In genomic region chrX:159144674-159145073, GRCm38 (mm10) we compare ENCODE assay signal across 22 mouse cellular contexts.
"Had no signal": no experiment of that assay in that cellular context is flagged by ENCODE, and none has a peak within 500 bp of the region (broad histone marks: within the 10 kb centered on the region; RNA-seq: fewer than 3 reads in every experiment).

No protein-coding gene starts in this region.

- H3K9me3 ChIP-seq: limb, embryonic 10.5 days; limb, embryonic 13.5 days; lung, embryonic 15.5 days; midbrain, embryonic 15.5 days; neural tube, embryonic 12.5 days; neural tube, embryonic 15.5 days had no signal

- H3K9ac ChIP-seq: limb, embryonic 13.5 days; liver, embryonic 14.5 days; liver, postnatal 0 days; lung, embryonic 15.5 days; midbrain, embryonic 15.5 days; neural tube, embryonic 12.5 days; neural tube, embryonic 15.5 days had no signal

- H3K36me3 ChIP-seq: limb, embryonic 10.5 days; limb, embryonic 13.5 days; lung, embryonic 15.5 days; midbrain, embryonic 15.5 days; neural tube, embryonic 12.5 days; neural tube, embryonic 15.5 days had no signal

- H3K4me1 ChIP-seq: limb, embryonic 10.5 days; limb, embryonic 13.5 days; lung, embryonic 15.5 days; midbrain, embryonic 15.5 days; neural tube, embryonic 12.5 days; neural tube, embryonic 15.5 days had no signal

- H3K27me3 ChIP-seq: limb, embryonic 13.5 days; lung, embryonic 15.5 days; midbrain, embryonic 15.5 days; neural tube, embryonic 12.5 days; neural tube, embryonic 15.5 days had no signal

- H3K27ac ChIP-seq: kidney, postnatal 0 days; layer of hippocampus, adult 2 months; limb, embryonic 10.5 days; limb, embryonic 13.5 days; liver, embryonic 14.5 days; lung, embryonic 15.5 days; midbrain, embryonic 15.5 days; neural tube, embryonic 12.5 days; neural tube, embryonic 15.5 days; stomach, postnatal 0 days had no signal

- H3K4me3 ChIP-seq: layer of hippocampus, adult 2 months; limb, embryonic 10.5 days; limb, embryonic 13.5 days; lung, embryonic 15.5 days; midbrain, embryonic 15.5 days; neural tube, embryonic 12.5 days; neural tube, embryonic 15.5 days had no signal

- H3K4me2 ChIP-seq: limb, embryonic 13.5 days; liver, embryonic 11.5 days; lung, embryonic 15.5 days; midbrain, embryonic 11.5 days; midbrain, embryonic 15.5 days; neural tube, embryonic 12.5 days; neural tube, embryonic 15.5 days had no signal

- DNase-seq: kidney, adult 2 months; kidney, postnatal 25 days; layer of hippocampus, adult 9-11 months; liver, postnatal 0 days; right cerebral cortex, adult 18-20 months; right cerebral cortex, postnatal 14 days; thymus, adult 2 months; thymus, postnatal 14 days; thymus, postnatal 4 days had no signal

- ATAC-seq: intestine, postnatal 0 days; liver, postnatal 0 days; midbrain, embryonic 15.5 days had no signal
